In the genomic region with DNA sequence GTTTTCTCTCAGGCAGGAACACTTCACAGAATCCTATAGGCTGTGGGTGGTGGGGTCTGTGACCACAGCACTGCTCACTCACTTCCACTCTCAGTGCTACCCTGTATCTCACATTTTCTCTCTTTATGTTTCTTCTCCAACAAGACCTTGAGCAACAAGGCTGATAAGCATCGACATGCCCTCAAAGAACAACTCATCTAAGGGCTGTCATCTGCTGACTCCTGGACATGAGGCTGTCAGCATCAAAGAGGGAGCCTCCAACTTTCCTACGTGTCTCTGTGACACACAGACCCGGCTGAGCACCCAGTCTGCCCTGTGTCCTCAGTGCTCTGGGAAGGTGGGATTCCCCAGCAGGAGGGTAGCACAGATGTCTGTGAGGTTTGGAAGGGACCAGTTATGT, we compare ENCODE assay signal across 38 mouse cellular contexts. TPM values are rescaled to one million over a fixed set of nuclear protein-coding genes. Genes with fewer than 3 reads are reported as not detected.
"Had no signal": no experiment of that assay in that cellular context is flagged by ENCODE, and none has a peak within 500 bp of the region (broad histone marks: within the 10 kb centered on the region; RNA-seq: fewer than 3 reads in every experiment).

A gene (minus strand): TSS at position 101 of the 400 bp plus-strand sequence.

- H3K27ac ChIP-seq: heart, embryonic 13.5 days; heart, embryonic 15.5 days; hindbrain, embryonic 10.5 days; hindbrain, embryonic 12.5 days; hindbrain, embryonic 13.5 days; hindbrain, embryonic 14.5 days; hindbrain, embryonic 15.5 days; hindbrain, postnatal 0 days; intestine, embryonic 15.5 days; kidney, embryonic 15.5 days; kidney, postnatal 0 days; layer of hippocampus, adult 2 months; left cerebral cortex, adult 2 months had no signal

- H3K4me2 ChIP-seq: heart, embryonic 13.5 days; heart, embryonic 15.5 days; hindbrain, embryonic 12.5 days; hindbrain, embryonic 13.5 days; hindbrain, embryonic 14.5 days; hindbrain, embryonic 15.5 days; intestine, embryonic 15.5 days; kidney, embryonic 15.5 days had no signal

- H3K9ac ChIP-seq: heart, embryonic 13.5 days; heart, embryonic 15.5 days; hindbrain, embryonic 12.5 days; hindbrain, embryonic 13.5 days; hindbrain, embryonic 14.5 days; hindbrain, embryonic 15.5 days; intestine, embryonic 15.5 days; kidney, embryonic 15.5 days had no signal

- H3K27me3 ChIP-seq: heart, embryonic 13.5 days; heart, embryonic 15.5 days; hindbrain, embryonic 12.5 days; hindbrain, embryonic 13.5 days; hindbrain, embryonic 15.5 days; intestine, embryonic 15.5 days; kidney, embryonic 15.5 days had no signal

- ATAC-seq: hindbrain, embryonic 16.5 days; hindbrain, postnatal 0 days; inflammation-experienced regulatory T-cells, adult 6 months; intestine, embryonic 15.5 days; intestine, embryonic 16.5 days; intestine, postnatal 0 days had no signal

- H3K9me3 ChIP-seq: heart, embryonic 13.5 days; heart, embryonic 15.5 days; hindbrain, embryonic 10.5 days; hindbrain, embryonic 12.5 days; hindbrain, embryonic 13.5 days; hindbrain, embryonic 15.5 days; intestine, embryonic 15.5 days; kidney, embryonic 15.5 days had no signal

- H3K36me3 ChIP-seq: heart, embryonic 13.5 days; heart, embryonic 15.5 days; hindbrain, embryonic 10.5 days; hindbrain, embryonic 12.5 days; hindbrain, embryonic 13.5 days; hindbrain, embryonic 15.5 days; intestine, embryonic 15.5 days; kidney, embryonic 15.5 days had no signal

- H3K4me3 ChIP-seq: heart, embryonic 13.5 days; heart, embryonic 15.5 days; hindbrain, embryonic 10.5 days; hindbrain, embryonic 12.5 days; hindbrain, embryonic 13.5 days; hindbrain, embryonic 15.5 days; intestine, embryonic 15.5 days; kidney, embryonic 15.5 days; layer of hippocampus, adult 2 months; left cerebral cortex, adult 2 months had no signal

- DNase-seq: heart, postnatal 10 days; heart, postnatal 14 days; heart, postnatal 36 days; heart, postnatal 4 days; kidney, adult 11 months; kidney, adult 18-20 months; kidney, adult 2 months; kidney, adult 9 months; kidney, postnatal 10 days; kidney, postnatal 14 days; kidney, postnatal 25 days; kidney, postnatal 36 days; kidney, postnatal 4 days; layer of hippocampus, adult 9-11 months; layer of hippocampus, postnatal 36 days had no signal

- H3K4me1 ChIP-seq: heart, embryonic 13.5 days; heart, embryonic 15.5 days; hindbrain, embryonic 10.5 days; hindbrain, embryonic 12.5 days; hindbrain, embryonic 13.5 days; hindbrain, embryonic 15.5 days; intestine, embryonic 15.5 days; kidney, embryonic 15.5 days had no signal

RNA-seq across cellular contexts. Expression of the gene that starts here (rescaled TPM):
- polyA plus RNA-seq: heart, embryonic 13.5 days; heart, embryonic 14.5 days; heart, embryonic 15.5 days; heart, embryonic 16.5 days; heart, postnatal 0 days; hindbrain, embryonic 10.5 days; hindbrain, embryonic 11.5 days; hindbrain, embryonic 12.5 days; hindbrain, embryonic 13.5 days; hindbrain, embryonic 16.5 days; hindbrain, postnatal 0 days; inflammation-experienced regulatory T-cells, adult 6 months; intestine, postnatal 0 days; kidney, embryonic 14.5 days; kidney, embryonic 16.5 days; kidney, postnatal 0 days had no signal
